Mouse (Mus musculus) heart, postnatal 0 days (tissue): ENCODE data around the gene Tcea3. TPM values are rescaled to one million over a fixed set of nuclear protein-coding genes. Genes with fewer than 3 reads are reported as not detected.

Source experiments
- ATAC-seq: fragments of 200-750 bp; cut with Nextera tagmentation; 2 replicates; pipeline ENCODE4 v1.8.0; 2017; ENCODE audit warnings: low read depth, moderate number of reproducible peaks, moderate library complexity; ENCODE audit not compliant: insufficient read depth
- DNase-seq: peaks from one replicate; pipeline ENCODE4 v3.0.0-alpha.2; 2016; ENCODE audit warnings: low spot score
- H3K27ac ChIP-seq: fragments of 300-500 bp; sonication (generic); 2 replicates; pipeline ENCODE4 v1.5.1; 2014; ENCODE audit warnings: low read depth, mild to moderate bottlenecking
- H3K27me3 ChIP-seq: fragments of 300-500 bp; sonication (generic); 2 replicates; pipeline ENCODE4 v1.6.1; 2014; ENCODE audit warnings: low read length, mixed read lengths; ENCODE audit not compliant: control insufficient read depth, insufficient read depth
- H3K36me3 ChIP-seq: fragments of 300-500 bp; sonication (generic); replicated peaks from 2 replicates; pipeline ENCODE4 v1.6.1; 2014; ENCODE audit warnings: low read length, mixed read lengths; ENCODE audit not compliant: control insufficient read depth, insufficient read depth
- H3K4me1 ChIP-seq: fragments of 300-500 bp; sonication (generic); 2 replicates; pipeline ENCODE4 v1.6.1; 2014; ENCODE audit warnings: antibody characterized with exemption; ENCODE audit not compliant: control insufficient read depth, insufficient read depth
- H3K4me2 ChIP-seq: fragments of 300-500 bp; sonication (generic); 2 replicates; pipeline ENCODE4 v1.6.1; 2014; ENCODE audit warnings: low read depth, mild to moderate bottlenecking, low read length, moderate library complexity
- H3K4me3 ChIP-seq: fragments of 300-500 bp; sonication (generic); 2 replicates; pipeline ENCODE4 v1.5.1; 2014; ENCODE audit warnings: low read depth, low read length
- H3K9ac ChIP-seq: fragments of 300-500 bp; sonication (generic); replicated peaks from 2 replicates; pipeline ENCODE4 v1.6.1; 2014; ENCODE audit warnings: low read depth, low read length, mixed read lengths
- H3K9me3 ChIP-seq: fragments of 300-500 bp; sonication (generic); replicated peaks from 2 replicates; pipeline ENCODE4 v1.6.1; 2016; ENCODE audit warnings: low read length; ENCODE audit not compliant: control insufficient read depth
- CTCF ChIP-seq: IDR thresholded peaks from 2 replicates; pipeline ENCODE4 v1.5.1; 2016; ENCODE audit warnings: antibody characterized with exemption, control low read depth, low read depth
- EP300 ChIP-seq: IDR thresholded peaks from 2 replicates; pipeline ENCODE4 v1.6.1; 2016; ENCODE audit warnings: antibody characterized with exemption, low read depth
- WGBS: fragments of 180-500 bp; shearing (Covaris S2); extraction: QIAGEN DNeasy Blood & Tissue Kit; methylation state at CpG from one replicate; pipeline ENCODE4 v1.1.7; 2014; 5-methylcytosine and 5-hydroxymethylcytosine counted together
- polyA plus RNA-seq: library from polyadenylated mRNA; unstranded; fragments of >200 nt; fragmentation: Nextera tagmentation; extraction: Ambion mirVana; gene quantifications from 2 replicates; pipeline ENCODE4 v1.2.1, GENCODE M21; 2015
- total RNA-seq: library from RNA; depleted of rRNA; stranded (reverse); fragments of >200 nt; gene quantifications from 2 replicates; pipeline ENCODE4 v1.2.3, GENCODE M21; 2014; ENCODE audit warnings: low replicate concordance

The Tcea3 gene
- total and polyA plus RNA-seq, 2 experiments from 2014 or later, result 36.6 to 103 TPM

DNA sequence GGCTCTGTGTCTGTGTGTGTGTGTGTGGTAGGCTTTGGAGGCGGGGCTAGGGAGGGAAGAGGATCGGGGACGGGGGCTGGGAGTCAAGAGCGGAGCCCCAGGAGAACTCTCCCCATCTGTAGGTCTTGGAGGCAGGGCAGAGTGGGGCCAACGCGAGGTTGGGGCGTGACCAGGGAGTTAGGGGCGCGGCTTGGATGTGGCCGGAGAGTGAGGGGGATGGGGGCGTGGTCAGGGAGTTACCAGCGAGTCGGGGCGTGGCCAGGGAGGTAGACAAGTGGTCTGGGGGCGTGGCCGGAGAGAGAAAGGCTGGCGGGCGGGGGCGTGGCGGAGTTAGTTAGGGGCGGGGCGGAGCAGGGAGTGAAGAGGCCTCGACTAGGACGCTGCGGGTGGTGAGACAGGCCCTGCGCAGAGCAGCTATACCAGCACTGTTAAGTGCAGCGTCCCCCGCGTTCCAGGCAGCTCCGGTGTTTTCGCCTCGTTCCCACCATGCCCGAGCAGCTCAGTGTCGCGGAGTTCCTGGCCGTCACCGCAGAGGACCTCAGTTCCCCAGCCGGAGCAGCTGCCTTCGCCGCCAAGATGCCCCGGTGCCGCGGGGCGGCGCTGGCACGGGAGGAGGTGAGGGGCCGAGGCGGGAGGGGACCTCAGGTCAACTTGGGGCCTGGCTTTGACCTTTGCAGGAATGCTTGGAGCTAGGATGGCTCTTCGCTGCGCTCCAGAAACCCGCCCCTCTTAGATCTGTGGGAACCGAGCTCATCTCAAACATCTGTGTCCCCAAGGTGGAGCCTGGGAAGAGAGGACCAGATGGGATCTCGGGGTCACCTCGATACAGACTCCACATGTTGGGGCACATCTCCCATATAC is 41.3 kb upstream of the Tcea3 start, which contains the start of gene Asap3:
Asap3 (plus strand) TSS at position 333 of the 861 bp plus-strand sequence.
- peaks cover 12% of the 10 kb centered on the region for H3K4me1 ChIP-seq
- DNase-seq (peak; percentile 96), ATAC-seq (peak; percentile 93)
- H3K9ac ChIP-seq, result peak within 1 kb of the TSS; percentile 44; the same call in 1 of the 2 replicates
- under 1% methylated on average over 51 of the region's 54 CpGs for WGBS
- H3K4me3 ChIP-seq, result peak within 1 kb of the TSS; percentile 60
- no peaks in the 10 kb centered on the region for H3K9me3 ChIP-seq
- H3K27ac ChIP-seq, result 0 out of 2 replicates have a peak within 1 kb of the TSS, but pooled peaks have one; percentile 22
- no peaks in the 10 kb centered on the region for H3K36me3 ChIP-seq
- no peaks in the 10 kb centered on the region for H3K27me3 ChIP-seq
- peak; percentile 20; the same call in 1 of the 2 replicates for TF ChIP-seq CTCF
- TF ChIP-seq EP300, result no peak
- peak within 1 kb of the TSS; percentile 91 for H3K4me2 ChIP-seq

DNA sequence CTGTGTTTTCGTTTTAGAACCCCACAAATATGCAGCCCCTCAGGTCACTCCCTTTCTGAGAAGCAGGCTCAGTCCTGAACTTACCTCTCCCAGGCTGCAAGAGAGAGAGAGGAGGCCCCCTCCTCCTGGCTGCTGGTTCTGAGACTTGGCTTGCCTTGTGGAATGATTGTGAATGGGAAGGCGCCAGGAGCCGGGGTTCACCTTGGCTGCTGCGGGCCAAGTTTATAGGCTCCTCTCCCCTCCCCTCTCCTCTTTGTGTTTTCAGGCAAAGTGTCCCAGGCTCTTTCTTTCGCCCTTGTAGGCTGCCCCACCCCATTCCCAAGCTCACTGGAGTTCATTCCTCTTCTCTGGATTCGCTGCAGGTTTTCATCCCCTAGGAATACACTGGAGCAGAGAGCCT is 40.6 kb upstream of the Tcea3 start:
- DNase-seq (no peak), ATAC-seq (no peak)
- no peaks in the 10 kb centered on the region for H3K36me3 ChIP-seq
- peak overlapping the region; percentile 91 for H3K4me2 ChIP-seq
- H3K4me1 ChIP-seq, result peaks cover 12% of the 10 kb centered on the region
- peak overlapping the region; percentile 60 for H3K4me3 ChIP-seq
- H3K9ac ChIP-seq, result peak overlapping the region; percentile 44; the same call in 1 of the 2 replicates
- H3K9me3 ChIP-seq, result no peaks in the 10 kb centered on the region
- TF ChIP-seq EP300 (no peak), CTCF (no peak)
- 9% methylated on average over 6 of the region's 6 CpGs for WGBS
- H3K27me3 ChIP-seq, result no peaks in the 10 kb centered on the region
- no peak overlapping the region for H3K27ac ChIP-seq

DNA sequence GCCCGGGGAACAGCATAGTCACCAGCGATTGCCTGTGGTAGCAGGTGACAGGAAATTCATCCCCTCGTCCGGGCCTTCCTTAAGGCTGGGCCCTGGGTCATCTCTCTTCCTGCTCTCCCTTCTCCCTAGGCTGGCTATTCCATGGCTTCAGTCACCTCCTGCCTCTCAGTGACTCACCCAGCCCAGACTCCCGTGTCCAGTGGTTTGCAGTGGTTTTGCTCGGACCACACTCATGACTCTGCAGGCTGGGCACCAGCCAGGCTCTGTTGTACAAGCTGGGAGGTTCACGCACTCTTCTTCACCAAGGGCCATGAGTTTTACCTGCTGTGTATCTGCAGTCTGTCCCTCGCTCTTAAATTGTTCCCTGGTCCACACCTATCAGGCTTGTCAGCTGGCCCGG is 36.6 kb upstream of the Tcea3 start:
- TF ChIP-seq EP300 (no peak), CTCF (no peak)
- Histone ChIP-seq H3K27ac (no peak overlapping the region), H3K9me3 (no peaks in the 10 kb centered on the region), H3K9ac (no peak overlapping the region), H3K4me3 (no peak overlapping the region), H3K4me1 (peaks cover 12% of the 10 kb centered on the region), H3K27me3 (no peaks in the 10 kb centered on the region), H3K4me2 (no peak overlapping the region), H3K36me3 (no peaks in the 10 kb centered on the region)
- DNase-seq (no peak), ATAC-seq (no peak)
- 74% methylated on average over 9 of the region's 9 CpGs for WGBS

DNA sequence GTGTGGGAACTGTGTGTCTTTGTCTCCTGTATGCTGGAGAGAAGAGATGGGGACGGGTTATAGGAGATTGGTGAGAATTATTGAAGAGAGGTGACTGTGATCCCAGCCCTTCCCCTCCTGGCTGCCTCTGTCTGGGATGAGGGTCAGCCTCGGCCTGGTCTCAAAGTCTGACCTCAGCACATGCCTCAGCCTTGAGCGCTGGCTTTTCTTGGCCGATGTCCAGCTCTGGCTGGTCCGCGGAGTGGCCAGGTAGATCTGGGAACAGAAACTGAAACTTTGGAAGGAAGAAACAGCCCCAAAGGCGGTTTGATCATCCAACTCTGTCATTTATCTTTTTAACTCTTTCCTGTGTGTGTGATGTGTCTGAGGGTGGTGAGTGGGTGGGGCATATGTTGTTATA is 33.9 kb upstream of the Tcea3 start:
- H3K36me3 ChIP-seq, result no peaks in the 10 kb centered on the region
- no peak for TF ChIP-seq CTCF
- TF ChIP-seq EP300, result no peak
- H3K4me2 ChIP-seq, result no peak overlapping the region
- DNase-seq, result no peak
- no peak; the same call in 1 of the 2 replicates for ATAC-seq
- no peak overlapping the region for H3K27ac ChIP-seq
- no peaks in the 10 kb centered on the region for H3K27me3 ChIP-seq
- no peak overlapping the region for H3K9ac ChIP-seq
- 30% methylated on average over 7 of the region's 7 CpGs for WGBS
- no peaks in the 10 kb centered on the region for H3K9me3 ChIP-seq
- H3K4me3 ChIP-seq, result no peak overlapping the region
- peaks cover 8% of the 10 kb centered on the region for H3K4me1 ChIP-seq

DNA sequence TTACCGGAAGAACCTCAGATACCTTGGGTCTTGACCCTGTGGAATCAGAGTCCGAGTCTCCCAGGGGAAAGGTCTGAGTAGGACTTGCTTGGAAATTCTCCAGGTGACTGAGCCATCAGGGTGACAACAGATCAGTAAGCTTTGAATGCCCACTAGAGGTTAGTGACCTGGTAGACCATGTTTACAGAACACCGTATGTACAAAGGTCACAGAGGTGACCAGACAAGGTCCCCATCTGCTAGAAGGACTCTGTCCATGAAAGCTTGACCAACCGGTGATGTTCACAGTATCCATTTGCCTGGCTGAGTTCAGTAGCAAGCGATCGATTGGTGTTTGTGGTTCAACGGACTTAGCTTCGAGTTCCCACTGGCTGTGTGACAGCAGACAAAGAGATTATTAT is 32.7 kb upstream of the Tcea3 start:
- no peak overlapping the region for H3K4me2 ChIP-seq
- no peak for TF ChIP-seq CTCF
- no peak for TF ChIP-seq EP300
- no peak overlapping the region for H3K4me3 ChIP-seq
- no peak overlapping the region for H3K9ac ChIP-seq
- no peak overlapping the region for H3K27ac ChIP-seq
- no peak for DNase-seq
- H3K27me3 ChIP-seq, result no peaks in the 10 kb centered on the region
- peaks cover 14% of the 10 kb centered on the region for H3K4me1 ChIP-seq
- WGBS, result 87% methylated on average over 8 of the region's 8 CpGs
- ATAC-seq, result no peak
- H3K36me3 ChIP-seq, result no peaks in the 10 kb centered on the region
- no peaks in the 10 kb centered on the region for H3K9me3 ChIP-seq
